Mouse (Mus musculus) skeletal muscle tissue, adult 2 months (tissue): ENCODE results near the gene Rab36.

Experiments used
- DNase-seq: peaks from one replicate; pipeline ENCODE4 v3.0.0-alpha.2; 2012; ENCODE audit warnings: low read depth, low spot score

Rab36 gene

DNA sequence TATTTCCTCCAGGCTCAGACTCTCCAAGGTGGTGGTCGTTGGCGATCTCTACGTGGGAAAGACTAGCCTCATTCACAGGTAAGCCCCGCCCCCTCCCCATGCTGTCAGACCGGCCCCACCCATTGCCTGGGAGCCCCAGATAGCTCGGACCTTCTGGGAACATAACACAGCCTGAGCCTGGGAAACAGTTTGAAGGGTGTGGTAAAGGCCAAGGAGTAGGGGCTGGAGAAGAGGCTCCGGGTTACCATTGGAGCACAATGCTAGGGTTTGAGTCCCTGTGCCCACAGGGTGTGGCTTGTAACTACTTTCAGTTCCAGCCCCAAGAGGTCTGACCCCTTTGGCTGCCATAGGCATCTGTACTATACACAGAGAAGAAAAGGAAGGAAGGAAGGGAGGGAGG, 7.6 kb downstream of the Rab36 start:
- DNase-seq, result no peak

GRCm38 (mm10) chr10:75045831-75046230, 9.0 kb downstream of the Rab36 start:
- DNase-seq, result no peak

GRCm38 (mm10) chr10:75048711-75049110, 11.9 kb downstream of the Rab36 start:
- DNase-seq, result no peak

GRCm38 (mm10) chr10:75051364-75052074, 14.7 kb downstream of the Rab36 start:
- DNase-seq, result no peak

- no peak for DNase-seq
Observed at GRCm38 (mm10) chr10:75052902-75053301, 16.0 kb downstream of the Rab36 start.

DNA sequence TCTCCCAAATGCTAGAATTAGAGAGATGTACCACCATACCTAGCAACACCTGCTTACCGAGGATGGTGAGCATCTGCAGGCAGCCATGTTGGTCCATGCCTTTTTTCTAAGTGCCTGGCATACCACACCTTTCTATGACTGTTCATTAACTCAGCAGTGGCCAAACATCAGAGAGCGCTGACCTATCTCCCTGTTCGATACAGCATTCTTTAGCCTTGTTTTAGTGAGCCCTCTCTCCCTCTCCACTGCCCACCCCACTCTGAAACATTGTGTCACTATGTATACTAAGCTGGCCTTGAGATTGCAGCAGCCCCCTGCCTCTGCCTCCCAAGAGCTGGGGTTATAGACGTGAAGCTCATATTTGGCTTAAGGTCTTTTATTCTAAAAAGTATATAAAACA, 16.8 kb downstream of the Rab36 start:
- DNase-seq, result no peak

GRCm38 (mm10) chr10:75054125-75054524, 17.3 kb downstream of the Rab36 start:
- no peak for DNase-seq

DNA sequence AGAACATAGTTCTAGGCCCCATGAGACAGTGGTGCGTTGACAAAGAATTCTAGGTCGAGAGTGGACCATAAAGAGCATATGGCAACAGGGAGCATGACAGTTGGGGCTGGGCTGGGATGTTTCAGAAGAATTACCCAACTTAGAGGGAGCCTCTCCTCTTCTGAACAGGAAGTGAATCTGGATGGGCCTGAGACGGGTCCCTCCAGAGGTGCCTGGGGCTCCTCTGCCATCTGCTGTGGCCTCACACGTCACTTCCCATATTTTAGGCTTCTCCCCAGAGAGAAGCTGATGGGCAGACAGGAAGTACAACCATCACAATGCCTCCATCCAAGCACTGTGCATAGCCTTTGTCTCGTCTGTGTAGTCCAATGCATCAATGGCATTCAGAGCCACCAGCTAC, 18.8 kb downstream of the Rab36 start:
- DNase-seq, result no peak

GRCm38 (mm10) chr10:75056255-75056654, 19.4 kb downstream of the Rab36 start:
- DNase-seq, result no peak

GRCm38 (mm10) chr10:75058336-75058735, 21.5 kb downstream of the Rab36 start:
- DNase-seq, result no peak

- DNase-seq, result no peak
Observed at GRCm38 (mm10) chr10:75058761-75059395, 22.0 kb downstream of the Rab36 start.

DNA sequence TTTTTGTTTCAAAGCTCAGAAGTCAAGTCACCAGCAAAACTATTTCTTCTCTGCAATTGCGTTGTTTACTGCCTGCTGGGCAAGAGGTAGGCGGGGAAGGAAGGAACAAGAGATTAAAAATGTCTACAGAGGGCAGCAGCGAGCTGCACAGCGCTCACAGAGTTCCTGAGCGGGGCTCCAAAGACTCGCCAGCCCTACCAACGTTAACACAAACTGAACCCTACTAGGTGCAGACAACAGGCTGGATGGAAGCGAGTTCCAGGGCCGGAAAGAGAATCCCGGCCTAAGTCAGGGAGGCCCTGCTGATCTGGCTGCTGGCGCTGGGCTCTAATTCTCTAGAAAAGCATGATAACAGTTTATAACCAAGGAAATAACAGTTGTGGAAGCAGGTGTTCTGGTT, 22.5 kb downstream of the Rab36 start:
- DNase-seq, result peak; percentile 58

GRCm38 (mm10) chr10:75060217-75060842, 23.5 kb downstream of the Rab36 start, which contains the start of gene Bcr:
Gene Bcr (plus strand): TSS chr10:75060592.
- DNase-seq, result peak; percentile 44

DNA sequence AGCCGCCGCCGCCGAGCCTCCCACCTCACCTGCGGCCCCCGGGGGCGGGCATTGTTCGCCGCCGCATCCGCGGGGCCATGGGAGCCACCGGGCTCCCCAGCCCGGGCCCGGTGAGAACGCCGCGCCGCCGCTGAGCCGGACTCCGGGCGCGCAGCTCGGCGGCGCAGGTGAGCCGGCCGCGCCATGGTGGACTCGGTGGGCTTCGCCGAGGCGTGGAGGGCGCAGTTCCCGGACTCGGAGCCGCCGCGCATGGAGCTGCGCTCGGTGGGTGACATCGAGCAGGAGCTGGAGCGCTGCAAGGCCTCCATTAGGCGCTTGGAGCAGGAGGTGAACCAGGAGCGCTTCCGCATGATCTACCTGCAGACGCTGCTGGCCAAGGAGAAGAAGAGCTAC, 24.0 kb downstream of the Rab36 start:
- DNase-seq, result no peak

DNA sequence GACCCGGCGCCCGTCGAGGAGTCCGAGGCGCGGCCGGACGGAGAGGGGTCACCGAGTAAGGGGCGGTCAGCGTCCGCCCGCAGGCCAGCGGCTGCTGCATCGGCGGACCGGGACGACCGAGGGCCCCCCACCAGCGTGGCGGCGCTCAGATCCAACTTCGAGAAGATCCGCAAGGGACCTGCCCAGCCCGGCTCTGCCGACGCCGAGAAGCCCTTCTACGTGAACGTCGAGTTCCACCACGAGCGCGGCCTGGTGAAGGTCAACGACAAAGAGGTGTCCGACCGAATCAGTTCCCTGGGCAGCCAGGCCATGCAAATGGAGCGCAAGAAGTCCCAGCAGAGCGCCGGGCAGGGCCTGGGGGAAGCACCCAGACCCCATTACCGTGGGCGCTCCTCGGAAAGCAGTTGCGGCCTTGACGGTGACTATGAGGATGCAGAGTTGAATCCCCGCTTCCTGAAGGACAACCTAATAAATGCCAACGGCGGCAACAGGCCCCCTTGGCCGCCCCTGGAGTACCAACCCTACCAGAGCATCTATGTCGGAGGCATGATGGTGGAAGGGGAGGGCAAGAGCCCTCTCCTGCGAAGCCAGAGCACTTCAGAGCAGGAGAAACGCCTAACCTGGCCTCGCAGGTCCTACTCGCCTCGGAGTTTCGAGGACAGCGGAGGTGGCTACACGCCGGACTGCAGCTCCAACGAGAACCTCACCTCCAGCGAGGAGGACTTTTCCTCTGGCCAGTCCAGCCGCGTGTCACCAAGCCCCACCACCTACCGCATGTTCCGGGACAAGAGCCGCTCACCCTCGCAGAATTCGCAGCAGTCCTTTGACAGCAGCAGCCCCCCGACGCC, 24.7 kb downstream of the Rab36 start:
- DNase-seq, result no peak

DNA sequence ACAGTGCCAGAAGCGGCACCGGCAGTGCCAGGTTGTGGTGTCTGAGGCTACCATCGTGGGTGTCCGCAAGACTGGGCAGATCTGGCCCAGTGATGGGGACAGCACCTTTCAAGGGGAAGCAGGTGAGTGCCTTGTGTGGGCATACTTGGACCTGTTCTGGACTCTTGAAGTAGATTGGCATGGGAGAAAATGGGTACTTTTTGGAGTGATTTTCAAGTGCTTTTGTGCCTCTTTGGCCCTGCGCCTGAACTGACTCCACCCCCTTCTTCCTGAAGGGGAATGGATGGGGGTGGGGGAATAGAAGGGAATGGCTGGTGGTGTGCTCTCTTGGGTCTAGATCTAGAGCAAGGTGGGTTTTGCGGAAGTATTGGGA, 25.3 kb downstream of the Rab36 start:
- DNase-seq, result no peak

- DNase-seq, result no peak
Observed at GRCm38 (mm10) chr10:75062621-75063020, 25.8 kb downstream of the Rab36 start.

GRCm38 (mm10) chr10:75063301-75063965, 26.6 kb downstream of the Rab36 start:
- DNase-seq, result no peak

DNA sequence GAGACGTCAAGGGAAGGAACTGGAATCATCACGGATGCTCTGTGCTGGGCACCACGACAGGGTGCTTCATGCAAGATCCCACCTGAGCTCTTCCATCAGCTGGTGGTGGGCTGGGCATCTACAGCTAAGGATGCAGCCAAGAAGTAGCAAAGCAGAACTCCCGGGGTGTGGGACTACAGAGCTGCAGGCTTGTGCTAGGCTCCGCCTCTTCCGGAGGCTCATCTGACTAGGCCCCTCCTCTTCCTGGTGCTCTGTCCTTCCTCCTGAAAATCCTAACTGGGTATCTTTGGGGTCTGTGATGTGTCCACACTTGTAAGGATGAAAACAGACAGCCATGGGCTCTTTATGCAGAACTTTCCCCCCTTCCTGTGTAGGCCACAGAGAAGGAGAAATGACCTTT, 28.8 kb downstream of the Rab36 start:
- no peak for DNase-seq

DNA sequence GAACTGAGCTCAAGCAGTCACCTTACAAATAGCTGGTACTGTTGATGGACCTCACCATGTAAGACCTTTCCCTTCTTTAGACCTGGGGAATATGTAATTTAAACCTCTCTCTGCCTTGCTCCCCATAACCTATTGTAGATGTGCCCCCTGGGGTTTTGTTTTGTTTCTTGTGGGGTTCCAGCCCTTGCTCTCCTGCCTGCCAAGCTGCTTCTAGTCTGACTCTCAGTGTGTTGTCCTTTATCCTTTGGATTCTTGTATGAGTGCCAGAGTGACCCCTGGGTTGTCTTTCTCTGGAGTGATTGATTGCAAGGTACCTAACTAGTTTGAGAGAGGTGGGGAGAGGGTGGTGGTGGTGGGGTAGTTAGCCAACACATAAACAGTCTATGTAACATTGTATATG, 30.6 kb downstream of the Rab36 start:
- no peak for DNase-seq

DNA sequence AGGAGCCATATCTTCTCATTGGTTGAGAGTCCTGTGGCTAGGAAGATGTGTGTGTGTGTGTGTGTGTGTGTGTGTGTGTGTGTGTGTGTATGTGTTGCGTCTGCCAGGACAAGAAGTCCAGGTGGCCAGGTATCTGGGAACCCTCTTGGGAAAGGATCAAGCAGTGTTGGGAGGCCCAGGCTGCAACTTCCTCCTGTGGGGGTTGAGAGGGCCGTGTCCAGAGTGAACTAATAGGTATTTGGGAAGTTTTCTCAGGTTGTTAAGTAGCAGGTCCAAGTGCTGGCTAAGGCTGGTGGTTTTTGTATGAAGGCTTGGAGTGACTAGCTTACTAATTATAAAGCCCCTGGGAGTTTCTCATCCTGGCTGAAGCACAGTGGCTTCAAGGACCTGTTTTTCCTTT, 31.2 kb downstream of the Rab36 start:
- no peak for DNase-seq
